Mouse (Mus musculus): Measurements from ENCODE around the gene Klc3. TPM values are rescaled to one million over a fixed set of nuclear protein-coding genes. Genes with fewer than 3 reads are reported as not detected.
A peak's percentile ranks its signal among the peaks of the same experiment; 100 is the strongest.

The Klc3 gene
- total RNA-seq, 2 experiments from 2014 or later = 0.93 to 1.2 TPM

- intact Hi-C loops (cut with DNase I) = no loop called here
- DNase-seq (ENCODE audit: extremely low spot score in 1 of 2, low spot score in 2 of 2) = peak in 1 of 2 experiments; percentile 81
Measured at GRCm38 (mm10) chr7:19369823-19370425, 34.0 kb downstream of the Klc3 start.

- peak in 1 of 2 experiments; percentile 75 for DNase-seq (ENCODE audit: extremely low spot score in 1 of 2, low spot score in 2 of 2)
Measured at GRCm38 (mm10) chr7:19368380-19368779, 35.5 kb downstream of the Klc3 start.

GRCm38 (mm10) chr7:19365376-19365775 is 38.5 kb downstream of the Klc3 start:
- intact Hi-C loops (cut with DNase I) = no loop called here
- no peak for DNase-seq (ENCODE audit: extremely low spot score in 1 of 2, low spot score in 2 of 2)

More at GRCm38 (mm10) chr7:19368380-19368779, 35.5 kb downstream of the Klc3 start:
- intact Hi-C loops (cut with DNase I) = no loop called here

GRCm38 (mm10) chr7:19363881-19364280 is 40.0 kb downstream of the Klc3 start:
- DNase-seq (ENCODE audit: extremely low spot score in 1 of 2, low spot score in 2 of 2) = peak in 1 of 2 experiments; percentile 78

GRCm38 (mm10) chr7:19362276-19362675 is 41.6 kb downstream of the Klc3 start:
- intact Hi-C loops (cut with DNase I) = no loop called here
- no peak for DNase-seq (ENCODE audit: extremely low spot score in 1 of 2, low spot score in 2 of 2)

More at GRCm38 (mm10) chr7:19363881-19364280, 40.0 kb downstream of the Klc3 start:
- intact Hi-C loops (cut with DNase I) = no loop called here

GRCm38 (mm10) chr7:19361720-19362119 is 42.2 kb downstream of the Klc3 start:
- intact Hi-C loops (cut with DNase I) = no loop called here
- DNase-seq (ENCODE audit: extremely low spot score in 1 of 2, low spot score in 2 of 2) = peak in 1 of 2 experiments; percentile 82

- intact Hi-C loops (cut with DNase I) = no loop called here
- DNase-seq (ENCODE audit: extremely low spot score in 1 of 2, low spot score in 2 of 2) = peak; percentile 87 to 95
Measured at GRCm38 (mm10) chr7:19360944-19361343, 43.0 kb downstream of the Klc3 start.

GRCm38 (mm10) chr7:19359892-19360641 is 43.8 kb downstream of the Klc3 start:
- intact Hi-C loops (cut with DNase I) = no loop called here
- peak; percentile 69 to 85 for DNase-seq (ENCODE audit: extremely low spot score in 1 of 2, low spot score in 2 of 2)

GRCm38 (mm10) chr7:19359299-19359891 is 44.5 kb downstream of the Klc3 start, which contains the start of the genes Cd3eap and Ppp1r13l:
Gene Cd3eap, minus strand, starts transcription at chr7:19359483.
Gene Ppp1r13l, plus strand, starts transcription at chr7:19359749.
- peak; percentile 84 to 93 for DNase-seq (ENCODE audit: extremely low spot score in 1 of 2, low spot score in 2 of 2)
- intact Hi-C loops (cut with DNase I) = no loop called here

GRCm38 (mm10) chr7:19358634-19359033 is 45.3 kb downstream of the Klc3 start:
- intact Hi-C loops (cut with DNase I) = no loop called here
- no peak for DNase-seq (ENCODE audit: extremely low spot score in 1 of 2, low spot score in 2 of 2)

GRCm38 (mm10) chr7:19357381-19358375 is 46.2 kb downstream of the Klc3 start:
- peak in 1 of 2 experiments; percentile 33 for DNase-seq (ENCODE audit: extremely low spot score in 1 of 2, low spot score in 2 of 2)
- intact Hi-C loops (cut with DNase I) = no loop called here

GRCm38 (mm10) chr7:19356311-19356710 is 47.6 kb downstream of the Klc3 start:
- intact Hi-C loops (cut with DNase I) = no loop called here
- peak in 1 of 2 experiments; percentile 30 for DNase-seq (ENCODE audit: extremely low spot score in 1 of 2, low spot score in 2 of 2)

- no peak for DNase-seq (ENCODE audit: extremely low spot score in 1 of 2, low spot score in 2 of 2)
- intact Hi-C loops (cut with DNase I) = no loop called here
Measured at GRCm38 (mm10) chr7:19354991-19355390, 48.9 kb downstream of the Klc3 start.

GRCm38 (mm10) chr7:19350221-19350620 is 53.7 kb downstream of the Klc3 start:
- intact Hi-C loops (cut with DNase I) = no loop called here
- DNase-seq (ENCODE audit: extremely low spot score in 1 of 2, low spot score in 2 of 2) = peak in 1 of 2 experiments; percentile 17

- no peak for DNase-seq (ENCODE audit: extremely low spot score in 1 of 2, low spot score in 2 of 2)
- intact Hi-C loops (cut with DNase I) = no loop called here
Measured at GRCm38 (mm10) chr7:19349188-19349915, 54.6 kb downstream of the Klc3 start.

GRCm38 (mm10) chr7:19344938-19345471 is 58.9 kb downstream of the Klc3 start:
- peak; percentile 91 to 95 for DNase-seq (ENCODE audit: extremely low spot score in 1 of 2, low spot score in 2 of 2)
- intact Hi-C loops (cut with DNase I) = loop anchor here (5.0 kb wide), 1 partner anchor 108 kb away; no protein-coding TSS in a partner anchor
